Mouse (Mus musculus) limb, embryonic 14.5 days (tissue): ENCODE results near the gene Nol4l. TPM values are rescaled to one million over a fixed set of nuclear protein-coding genes. Genes with fewer than 3 reads are reported as not detected.

ENCODE experiments used
- ATAC-seq: fragments of 200-750 bp; cut with Nextera tagmentation; 2 replicates; pipeline ENCODE4 v1.8.0; 2017; ENCODE audit warnings: low read depth, moderate number of reproducible peaks, moderate TSS enrichment; ENCODE audit not compliant: low FRiP score
- DNase-seq: peaks from one replicate; pipeline ENCODE4 v3.0.0-alpha.2; 2015; ENCODE audit warnings: low spot score
- H3K27ac ChIP-seq: fragments of 300-500 bp; sonication (generic); replicated peaks from 2 replicates; pipeline ENCODE4 v1.5.1; 2014; ENCODE audit warnings: low read depth, mild to moderate bottlenecking, low read length, moderate library complexity, mixed read lengths
- H3K27me3 ChIP-seq: fragments of 300-500 bp; sonication (generic); 2 replicates; pipeline ENCODE4 v1.6.1; 2014; ENCODE audit warnings: low read length, mixed read lengths; ENCODE audit not compliant: control insufficient read depth, insufficient read depth
- H3K36me3 ChIP-seq: fragments of 300-500 bp; sonication (generic); 2 replicates; pipeline ENCODE4 v1.6.1; 2014; ENCODE audit warnings: mild to moderate bottlenecking, low read length, moderate library complexity, mixed read lengths; ENCODE audit not compliant: control insufficient read depth, insufficient read depth
- H3K4me1 ChIP-seq: fragments of 300-500 bp; sonication (generic); 2 replicates; pipeline ENCODE4 v1.6.1; 2014; ENCODE audit warnings: antibody characterized with exemption, low read length, mixed read lengths; ENCODE audit not compliant: control insufficient read depth, insufficient read depth
- H3K4me2 ChIP-seq: fragments of 300-500 bp; sonication (generic); replicated peaks from 2 replicates; pipeline ENCODE4 v1.6.1; 2014; ENCODE audit warnings: low read depth, mild to moderate bottlenecking, low read length, moderate library complexity; ENCODE audit not compliant: severe bottlenecking
- H3K4me3 ChIP-seq: fragments of 300-500 bp; sonication (generic); replicated peaks from 2 replicates; pipeline ENCODE4 v1.5.1; 2014; ENCODE audit warnings: low read length
- H3K9ac ChIP-seq: fragments of 300-500 bp; sonication (generic); 2 replicates; pipeline ENCODE4 v1.6.1; 2014; ENCODE audit warnings: mild to moderate bottlenecking, low read depth, low read length, moderate library complexity; ENCODE audit not compliant: severe bottlenecking
- H3K9me3 ChIP-seq: fragments of 300-500 bp; sonication (generic); 2 replicates; pipeline ENCODE4 v1.6.1; 2016; ENCODE audit warnings: low read length; ENCODE audit not compliant: control insufficient read depth
- POLR2A ChIP-seq: fragments of 200-500 bp; IDR thresholded peaks from 2 replicates; pipeline ENCODE4 v1.8.0; 2012; ENCODE audit warnings: inconsistent platforms, mild to moderate bottlenecking, moderate library complexity, borderline replicate concordance; ENCODE audit not compliant: insufficient read depth, insufficient read length; ENCODE audit errors: extremely low read depth
- WGBS: fragments of 180-500 bp; shearing (Covaris S2); extraction: QIAGEN DNeasy Blood & Tissue Kit; methylation state at CpG from one replicate; pipeline ENCODE4 v1.1.7; 2014; 5-methylcytosine and 5-hydroxymethylcytosine counted together
- polyA plus RNA-seq, 2 experiments: library from polyadenylated mRNA; depleted of rRNA in 1 of 2; stranded (reverse) in 1 of 2; unstranded in 1 of 2; fragments of >200 nt; fragmentation: Nextera tagmentation in 1 of 2; extraction: Ambion mirVana in 1 of 2; gene quantifications; 2 replicates each; pipeline versions ENCODE4 v1.2.1 to v1.2.3; 2012 to 2014

The Nol4l gene
- polyA plus RNA-seq, 2 experiments, result 10.1 to 19.5 TPM

- no peak for ATAC-seq
- no peak overlapping the region for H3K27ac ChIP-seq
- no peaks in the 10 kb centered on the region for H3K27me3 ChIP-seq
- no peaks in the 10 kb centered on the region for H3K36me3 ChIP-seq
- no peak for DNase-seq
- H3K9me3 ChIP-seq, result no peaks in the 10 kb centered on the region
- no peak overlapping the region for H3K4me3 ChIP-seq
- 0 out of 2 replicates have a peak, but pooled peaks cover 2% of the 10 kb centered on the region for H3K4me1 ChIP-seq
- H3K4me2 ChIP-seq, result no peak overlapping the region
- H3K9ac ChIP-seq, result no peak overlapping the region
- no peak for TF ChIP-seq POLR2A
- 85% methylated on average over 8 of the region's 8 CpGs for WGBS
These were observed 19.6 kb downstream of the Nol4l start for GRCm38 (mm10) chr2:153510136-153510535.

GRCm38 (mm10) chr2:153509211-153510029, 20.4 kb downstream of the Nol4l start:
- Histone ChIP-seq H3K9me3 (no peaks in the 10 kb centered on the region), H3K4me1 (0 out of 2 replicates have a peak, but pooled peaks cover 2% of the 10 kb centered on the region), H3K9ac (no peak overlapping the region), H3K4me3 (no peak overlapping the region), H3K27ac (no peak overlapping the region), H3K27me3 (no peaks in the 10 kb centered on the region), H3K4me2 (no peak overlapping the region), H3K36me3 (no peaks in the 10 kb centered on the region)
- no peak for TF ChIP-seq POLR2A
- no peak for ATAC-seq
- WGBS, result 23% methylated on average over 17 of the region's 18 CpGs
- DNase-seq, result no peak

- ATAC-seq, result no peak
- no peak overlapping the region for H3K9ac ChIP-seq
- WGBS, result 62% methylated on average over 3 of the region's 3 CpGs
These were observed 21.4 kb downstream of the Nol4l start for GRCm38 (mm10) chr2:153508405-153508804.

GRCm38 (mm10) chr2:153507969-153508368, 21.8 kb downstream of the Nol4l start:
- ATAC-seq (no peak), DNase-seq (no peak)
- Histone ChIP-seq H3K4me3 (no peak overlapping the region), H3K9me3 (no peaks in the 10 kb centered on the region), H3K9ac (no peak overlapping the region), H3K4me2 (no peak overlapping the region), H3K36me3 (no peaks in the 10 kb centered on the region), H3K4me1 (0 out of 2 replicates have a peak, but pooled peaks cover 2% of the 10 kb centered on the region), H3K27me3 (no peaks in the 10 kb centered on the region), H3K27ac (no peak overlapping the region)
- 89% methylated on average over 2 of the region's 2 CpGs for WGBS
- TF ChIP-seq POLR2A, result no peak

More at GRCm38 (mm10) chr2:153508405-153508804, 21.4 kb downstream of the Nol4l start:
- no peaks in the 10 kb centered on the region for H3K27me3 ChIP-seq
- 0 out of 2 replicates have a peak, but pooled peaks cover 2% of the 10 kb centered on the region for H3K4me1 ChIP-seq
- H3K27ac ChIP-seq, result no peak overlapping the region
- H3K4me3 ChIP-seq, result no peak overlapping the region
- no peak overlapping the region for H3K4me2 ChIP-seq
- no peak for TF ChIP-seq POLR2A
- H3K36me3 ChIP-seq, result no peaks in the 10 kb centered on the region
- no peak for DNase-seq
- H3K9me3 ChIP-seq, result no peaks in the 10 kb centered on the region

- H3K4me2 ChIP-seq, result no peak overlapping the region
- H3K27ac ChIP-seq, result no peak overlapping the region
- TF ChIP-seq POLR2A, result no peak
- no peaks in the 10 kb centered on the region for H3K36me3 ChIP-seq
- H3K27me3 ChIP-seq, result no peaks in the 10 kb centered on the region
- WGBS, result 85% methylated on average over 5 of the region's 5 CpGs
- H3K9me3 ChIP-seq, result no peaks in the 10 kb centered on the region
- 0 out of 2 replicates have a peak, but pooled peaks cover 2% of the 10 kb centered on the region for H3K4me1 ChIP-seq
- no peak for DNase-seq
- no peak for ATAC-seq
- no peak overlapping the region for H3K4me3 ChIP-seq
- H3K9ac ChIP-seq, result no peak overlapping the region
These were observed 23.4 kb downstream of the Nol4l start for GRCm38 (mm10) chr2:153506385-153506784.
